Mouse (Mus musculus): ENCODE results near the gene 1700040F15Rik. TPM values are rescaled to one million over a fixed set of nuclear protein-coding genes. Genes with fewer than 3 reads are reported as not detected.
"Not testable (repeated sequence)": the region's sequence is repeated elsewhere in the genome, so short reads cannot be mapped to it uniquely, and the experiment has no call there.

1700040F15Rik gene
- not detected in 2 replicates for total RNA-seq (2014; rRNA removed)
- not detected in 2 replicates for polyA plus RNA-seq (2015; fragmentation: Nextera tagmentation; extraction: Ambion mirVana)

DNA sequence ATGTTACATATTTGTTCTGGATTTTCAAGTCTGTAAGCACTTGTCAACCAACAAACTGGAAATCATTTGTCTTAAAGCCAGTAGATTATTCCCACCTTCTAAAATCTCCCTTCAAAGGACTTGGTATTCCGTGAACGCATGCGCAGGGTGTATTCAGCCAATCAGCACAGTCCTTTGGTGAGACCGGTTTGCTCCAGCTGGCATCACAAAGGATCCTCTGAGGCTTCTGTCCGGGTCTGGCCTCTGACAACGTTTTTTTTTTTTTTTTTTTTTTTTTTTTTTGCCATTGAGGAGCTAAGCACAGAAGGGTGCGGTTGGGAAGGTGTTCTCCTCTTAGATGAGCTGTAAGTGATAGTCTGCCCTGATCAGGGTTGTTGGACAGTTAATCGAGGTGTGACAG lies at the start of gene 1700040F15Rik:
TSS of gene 1700040F15Rik (plus strand) at position 301 of the 400 bp plus-strand sequence.
- not testable (repeated sequence) for DNase-seq (ENCODE audit: low spot score); H3K9ac ChIP-seq (replicated peaks; ENCODE audit: low read length); ATAC-seq; H3K4me3 ChIP-seq (ENCODE audit: low read length); H3K27me3 ChIP-seq (ENCODE audit: insufficient read depth, low read length); H3K9me3 ChIP-seq (ENCODE audit: low read length); H3K36me3 ChIP-seq (ENCODE audit: insufficient read depth, low read length); H3K4me1 ChIP-seq (ENCODE audit: insufficient read depth, low read length); H3K27ac ChIP-seq; H3K4me2 ChIP-seq (ENCODE audit: low read depth, low read length)
- WGBS = no CpG with 5 or more reads among the region's 8 CpGs
